Mouse (Mus musculus) forebrain, embryonic 16.5 days (tissue): ENCODE data around the gene Rmi2. TPM values are rescaled to one million over a fixed set of nuclear protein-coding genes. Genes with fewer than 3 reads are reported as not detected.

Experiments used
- ATAC-seq: fragments of 200-750 bp; cut with Nextera tagmentation; 2 replicates; pipeline ENCODE4 v1.8.0; 2017; ENCODE audit warnings: mild to moderate bottlenecking, moderate library complexity
- H3K27ac ChIP-seq: fragments of 300-500 bp; sonication (generic); 2 replicates; pipeline ENCODE4 v1.5.1; 2014; ENCODE audit warnings: low read length, control low read depth
- H3K27me3 ChIP-seq: fragments of 300-500 bp; sonication (generic); replicated peaks from 2 replicates; pipeline ENCODE4 v1.6.1; 2014; ENCODE audit warnings: low read length; ENCODE audit not compliant: control insufficient read depth, insufficient read depth
- H3K36me3 ChIP-seq: fragments of 300-500 bp; sonication (generic); 2 replicates; pipeline ENCODE4 v1.6.1; 2014; ENCODE audit not compliant: control insufficient read depth, insufficient read depth
- H3K4me1 ChIP-seq: fragments of 300-500 bp; sonication (generic); replicated peaks from 2 replicates; pipeline ENCODE4 v1.6.1; 2014; ENCODE audit warnings: low read length; ENCODE audit not compliant: control insufficient read depth, insufficient read depth
- H3K4me2 ChIP-seq: fragments of 300-500 bp; sonication (generic); 2 replicates; pipeline ENCODE4 v1.6.1; 2014; ENCODE audit warnings: mild to moderate bottlenecking, low read length, control low read depth
- H3K4me3 ChIP-seq: fragments of 300-500 bp; sonication (generic); replicated peaks from 2 replicates; pipeline ENCODE4 v1.5.1; 2014; ENCODE audit warnings: mild to moderate bottlenecking, low read length, control low read depth
- H3K9ac ChIP-seq: fragments of 300-500 bp; sonication (generic); replicated peaks from 2 replicates; pipeline ENCODE4 v1.6.1; 2014; ENCODE audit warnings: low read depth, low read length, control low read depth
- H3K9me3 ChIP-seq: fragments of 300-500 bp; sonication (generic); 2 replicates; pipeline ENCODE4 v1.6.1; 2016; ENCODE audit warnings: low read length; ENCODE audit not compliant: control insufficient read depth
- WGBS: fragments of 180-500 bp; shearing (Covaris S2); extraction: QIAGEN DNeasy Blood & Tissue Kit; methylation state at CpG from one replicate; pipeline ENCODE4 v1.1.7; 2014; 5-methylcytosine and 5-hydroxymethylcytosine counted together
- polyA plus RNA-seq: library from polyadenylated mRNA; unstranded; fragments of >200 nt; fragmentation: Nextera tagmentation; extraction: Ambion mirVana; gene quantifications from 2 replicates; pipeline ENCODE4 v1.2.1, GENCODE M21; 2015

Gene Rmi2
- polyA plus RNA-seq, 1 experiment from 2014 or later = 0.94 TPM

GRCm38 (mm10) chr16:10940661-10941060 is 105.8 kb downstream of the Rmi2 start:
- Histone ChIP-seq H3K9ac (no peak overlapping the region), H3K4me3 (no peak overlapping the region), H3K4me1 (peaks cover 2% of the 10 kb centered on the region; the same call in 1 of the 2 replicates), H3K4me2 (no peak overlapping the region), H3K27ac (no peak overlapping the region), H3K36me3 (no peaks in the 10 kb centered on the region), H3K27me3 (no peaks in the 10 kb centered on the region), H3K9me3 (no peaks in the 10 kb centered on the region)
- no peak for ATAC-seq
- WGBS = 78% methylated on average over 2 of the region's 2 CpGs

Other genes with a start within 250 kb of the Rmi2 start
- 1.7 and 2.2 TPM in 2 replicates for gene Socs1, start 49.5 kb upstream of the Rmi2 start, polyA plus RNA-seq
- gene Tnp2, start 46.4 kb upstream of the Rmi2 start, polyA plus RNA-seq = not detected in 2 replicates
- not detected in 2 replicates for gene Prm3, start 44.1 kb upstream of the Rmi2 start, polyA plus RNA-seq
- gene Prm2, start 38.9 kb upstream of the Rmi2 start, polyA plus RNA-seq = not detected in 2 replicates
- not detected in 2 replicates for gene Prm1, start 29.2 kb upstream of the Rmi2 start, polyA plus RNA-seq
- not detected in 2 replicates for gene Gm11172, start 22.1 kb upstream of the Rmi2 start, polyA plus RNA-seq
- gene Snn, start 225.9 kb downstream of the Rmi2 start, polyA plus RNA-seq = 171 and 175 TPM in 2 replicates
- gene Litaf, start 231.1 kb downstream of the Rmi2 start, polyA plus RNA-seq = 39.6 and 48.1 TPM in 2 replicates